Mouse (Mus musculus) WW6 (cell line): ENCODE measurements around the gene Cttnbp2nl.

Experiments
- DNase-seq: peaks from one replicate; pipeline ENCODE4 v3.0.0-alpha.2; 2013; ENCODE audit warnings: low read depth, low spot score

The Cttnbp2nl gene

GRCm38 (mm10) chr3:105058627-105059513 lies 5.9 kb upstream of the Cttnbp2nl start:
- peak; percentile 67 for DNase-seq

DNA sequence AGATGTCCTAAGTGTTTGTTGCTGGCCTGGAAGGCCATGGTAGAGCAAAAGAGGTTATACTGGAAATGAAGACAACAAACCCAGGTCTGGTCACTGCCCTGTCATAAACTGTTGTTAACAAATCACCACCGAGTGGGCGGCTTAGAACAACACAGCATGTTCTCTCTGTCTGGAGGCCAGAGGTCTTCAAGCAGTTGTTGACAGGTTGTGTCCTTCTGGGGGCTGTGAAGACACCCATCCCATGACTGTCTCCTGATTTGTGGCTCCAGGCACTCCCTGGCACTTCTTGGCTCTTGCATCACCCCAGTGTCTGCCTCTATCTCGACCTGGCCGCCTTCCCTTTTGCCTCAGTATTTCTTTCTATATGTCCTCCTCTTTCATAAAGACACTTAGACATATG lies 2.7 kb upstream of the Cttnbp2nl start:
- no peak for DNase-seq

DNA sequence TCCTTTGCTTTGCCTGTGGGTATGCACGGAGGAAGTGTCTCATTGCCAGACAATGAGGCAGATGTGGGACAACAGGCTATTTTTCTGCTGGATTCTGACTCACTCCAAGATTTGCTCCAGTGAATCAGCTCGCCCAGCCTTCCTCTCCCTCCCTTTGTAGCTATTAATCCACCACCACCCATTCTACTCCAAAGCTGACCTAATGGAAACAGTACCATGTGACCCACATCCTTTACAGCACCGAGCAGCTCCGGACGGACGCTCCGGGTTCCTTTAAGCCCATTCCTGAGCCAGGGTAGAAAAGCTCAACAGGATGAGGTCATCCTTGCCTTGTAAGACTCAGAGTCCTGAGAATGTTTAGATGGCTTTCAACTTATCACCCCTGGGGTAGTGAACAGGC lies 2.0 kb upstream of the Cttnbp2nl start:
- DNase-seq, result no peak

DNA sequence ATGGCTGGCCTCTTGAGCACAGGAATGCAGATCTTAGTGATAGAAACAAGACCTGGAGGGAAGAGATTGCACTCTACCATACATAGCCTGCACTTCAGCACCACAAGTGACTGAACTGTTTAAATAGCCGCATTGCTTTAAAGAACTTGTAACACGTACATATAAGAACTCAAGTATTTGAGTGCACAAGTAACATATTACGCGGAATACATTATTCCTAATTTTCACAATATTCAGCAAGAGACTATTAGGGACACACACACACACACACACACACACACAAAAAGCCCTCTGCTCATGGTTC lies 704 bp upstream of the Cttnbp2nl start:
- no peak for DNase-seq

DNA sequence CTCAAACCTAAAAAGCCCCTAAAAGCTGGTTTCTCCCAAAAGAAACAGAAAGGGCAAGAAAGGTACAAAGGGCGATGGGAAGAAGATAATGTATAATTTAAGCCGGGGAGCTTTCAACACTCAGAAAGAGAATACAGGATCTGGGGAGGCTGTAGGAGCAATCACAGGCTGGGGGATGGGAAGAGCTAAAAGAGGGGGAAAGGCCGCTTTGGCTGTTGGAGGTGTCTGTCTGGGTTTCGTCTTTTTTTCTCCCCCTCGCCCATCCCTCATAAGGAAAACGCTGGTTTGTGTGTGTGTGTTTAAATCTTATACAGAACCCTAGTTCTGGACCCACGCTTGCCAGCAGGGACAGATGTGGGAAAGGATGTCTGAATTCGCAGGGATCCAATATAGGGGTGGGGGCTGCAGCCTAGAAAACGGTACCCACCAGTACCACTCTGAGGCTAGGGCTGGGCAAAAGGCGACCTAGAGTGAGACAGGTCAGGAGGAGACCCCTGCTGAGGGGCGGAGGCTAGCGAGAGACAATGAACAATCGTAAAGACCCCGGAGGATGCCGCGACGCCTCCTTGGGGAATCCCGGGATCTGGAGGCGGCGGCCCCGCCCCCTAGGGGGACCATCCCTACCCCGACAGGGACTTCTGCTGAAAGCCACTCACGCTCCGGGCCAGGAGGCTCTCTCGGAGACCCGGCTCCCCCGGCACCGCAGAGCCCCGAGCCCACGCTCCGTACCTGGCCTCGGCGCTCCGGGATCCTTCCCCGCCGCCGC lies 592 bp downstream of the Cttnbp2nl start:
- DNase-seq, result peak; percentile 48

GRCm38 (mm10) chr3:105051103-105051502 lies 1.8 kb downstream of the Cttnbp2nl start:
- DNase-seq, result no peak

GRCm38 (mm10) chr3:105049848-105050247 lies 3.1 kb downstream of the Cttnbp2nl start:
- DNase-seq, result no peak

- no peak for DNase-seq
These were observed 5.3 kb downstream of the Cttnbp2nl start for GRCm38 (mm10) chr3:105047616-105048015.

GRCm38 (mm10) chr3:105046870-105047269 lies 6.1 kb downstream of the Cttnbp2nl start:
- no peak for DNase-seq

DNA sequence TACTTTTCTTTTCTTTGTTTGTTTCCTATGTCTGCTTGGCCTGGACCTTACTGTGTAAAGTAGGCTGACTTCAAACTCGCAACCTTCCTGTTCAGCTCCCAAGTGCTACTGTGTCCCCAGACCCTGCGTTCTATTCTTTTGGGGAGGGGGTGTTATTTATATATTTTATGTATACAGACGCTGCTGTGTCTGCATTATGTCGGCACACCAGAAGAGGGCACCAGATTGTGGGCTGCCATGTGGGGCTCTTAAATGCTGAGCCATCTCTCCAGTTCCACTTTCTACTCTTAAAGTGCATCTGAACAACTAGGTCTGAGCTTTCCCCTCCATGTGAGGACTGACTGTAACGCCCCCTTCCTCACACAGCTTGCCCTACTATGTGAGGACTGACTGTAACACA lies 9.2 kb downstream of the Cttnbp2nl start:
- no peak for DNase-seq

DNA sequence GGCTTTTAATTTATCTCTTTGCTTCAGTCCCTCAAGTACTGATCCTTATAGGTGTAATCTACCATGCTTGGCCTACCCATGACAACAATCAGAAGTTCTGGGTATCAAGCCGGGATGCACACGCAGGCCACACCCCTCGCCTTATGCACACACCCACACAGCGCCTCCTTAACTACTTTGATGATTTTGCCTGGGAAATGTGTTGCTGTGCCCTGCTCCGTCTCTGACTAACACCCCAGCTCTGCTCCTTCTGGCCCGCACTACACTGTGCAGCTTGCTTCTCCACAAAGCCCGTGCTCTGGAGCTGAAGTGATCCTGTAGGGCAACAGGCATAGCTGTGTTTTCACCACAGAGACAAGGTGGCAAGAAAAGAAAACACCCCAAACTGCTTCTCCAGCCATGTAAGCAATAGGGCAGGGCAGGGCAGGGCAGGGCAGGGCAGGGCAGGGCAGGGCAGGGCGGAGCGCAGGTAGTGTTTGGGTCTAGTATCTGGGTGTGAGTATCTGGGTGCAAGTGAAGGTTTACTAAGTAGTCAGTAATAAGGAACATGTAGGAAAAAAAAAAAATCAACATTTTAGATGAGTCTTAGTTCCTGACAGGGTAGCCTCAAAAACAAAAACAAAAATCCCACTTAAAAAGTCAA lies 11.8 kb downstream of the Cttnbp2nl start:
- no peak for DNase-seq

DNA sequence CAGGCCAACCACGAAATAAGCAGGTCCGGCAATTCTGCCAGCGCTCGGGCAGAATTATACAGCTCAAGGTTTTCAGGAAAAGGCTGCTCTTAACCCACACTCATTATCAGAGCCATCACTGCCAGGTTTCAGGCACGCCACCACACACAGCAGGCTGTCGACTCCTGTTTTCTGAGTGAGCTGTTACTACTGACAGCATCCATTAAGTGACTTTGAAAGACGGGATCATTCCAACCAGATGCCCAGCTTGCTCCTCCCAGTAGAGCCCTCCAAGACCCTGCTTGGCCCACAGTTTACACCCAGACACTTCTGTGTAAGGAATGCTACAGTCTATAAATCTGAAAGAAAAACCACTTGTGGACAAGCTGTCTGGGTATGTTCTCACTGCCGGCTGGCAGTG lies 12.9 kb downstream of the Cttnbp2nl start:
- no peak for DNase-seq

GRCm38 (mm10) chr3:105037240-105037770 lies 15.6 kb downstream of the Cttnbp2nl start:
- DNase-seq, result no peak

DNA sequence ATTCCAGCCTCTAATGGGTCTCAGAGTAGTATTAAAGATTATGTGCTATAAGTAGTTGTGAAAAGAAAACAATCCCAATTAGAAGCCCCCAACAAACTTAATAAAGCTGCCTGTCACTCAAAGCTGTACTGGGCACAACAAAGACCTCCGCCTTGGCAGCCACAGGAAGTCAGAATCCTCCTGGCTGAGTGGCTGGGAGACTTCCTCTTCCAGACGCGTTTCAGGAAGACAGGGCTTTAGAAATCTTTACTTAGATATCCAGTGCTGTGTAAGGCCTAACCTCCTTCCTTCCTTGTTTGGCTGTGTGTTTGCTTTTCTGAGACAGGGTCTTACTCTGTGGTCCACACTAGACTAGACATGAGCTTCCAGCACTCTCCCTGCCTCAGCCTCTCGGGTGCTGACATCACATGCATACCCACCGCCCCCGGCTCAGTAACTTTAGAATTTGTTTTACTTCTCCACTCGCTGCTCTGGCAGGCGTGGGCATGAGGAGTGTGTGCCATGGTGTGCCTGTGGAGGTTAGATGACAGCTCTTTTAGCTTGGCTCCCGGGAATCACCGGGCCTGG lies 16.6 kb downstream of the Cttnbp2nl start:
- DNase-seq, result no peak

GRCm38 (mm10) chr3:105023371-105024005 lies 29.5 kb downstream of the Cttnbp2nl start:
- no peak for DNase-seq

- no peak for DNase-seq
These were observed 32.9 kb downstream of the Cttnbp2nl start for GRCm38 (mm10) chr3:105019826-105020692.

- DNase-seq, result no peak
These were observed 34.2 kb downstream of the Cttnbp2nl start for GRCm38 (mm10) chr3:105018783-105019105.

GRCm38 (mm10) chr3:105018085-105018782 lies 34.7 kb downstream of the Cttnbp2nl start:
- DNase-seq, result no peak

- DNase-seq, result no peak
These were observed 35.6 kb downstream of the Cttnbp2nl start for GRCm38 (mm10) chr3:105017314-105017713.

DNA sequence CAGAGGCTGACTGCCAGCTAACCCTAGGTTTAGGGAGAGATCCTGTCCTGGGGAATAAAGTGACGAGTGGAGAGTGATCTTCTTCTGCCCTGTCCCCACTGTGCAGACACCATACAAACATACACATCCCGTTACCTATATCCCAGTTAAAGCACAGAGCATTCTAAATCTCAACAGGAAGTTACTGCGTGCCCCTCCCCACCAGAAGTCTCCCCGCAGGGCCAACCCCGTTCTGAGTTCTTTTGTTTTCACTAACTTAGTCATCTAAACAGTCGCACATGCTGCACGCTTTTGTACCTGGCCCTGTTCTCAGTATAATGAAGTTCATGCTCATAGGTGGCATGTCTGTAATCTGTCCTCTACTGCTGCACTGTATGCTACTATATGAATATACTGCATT lies 36.7 kb downstream of the Cttnbp2nl start:
- DNase-seq, result no peak
